Mouse (Mus musculus): Measurements from ENCODE around the gene Pbrm1.

Pbrm1 gene

DNA sequence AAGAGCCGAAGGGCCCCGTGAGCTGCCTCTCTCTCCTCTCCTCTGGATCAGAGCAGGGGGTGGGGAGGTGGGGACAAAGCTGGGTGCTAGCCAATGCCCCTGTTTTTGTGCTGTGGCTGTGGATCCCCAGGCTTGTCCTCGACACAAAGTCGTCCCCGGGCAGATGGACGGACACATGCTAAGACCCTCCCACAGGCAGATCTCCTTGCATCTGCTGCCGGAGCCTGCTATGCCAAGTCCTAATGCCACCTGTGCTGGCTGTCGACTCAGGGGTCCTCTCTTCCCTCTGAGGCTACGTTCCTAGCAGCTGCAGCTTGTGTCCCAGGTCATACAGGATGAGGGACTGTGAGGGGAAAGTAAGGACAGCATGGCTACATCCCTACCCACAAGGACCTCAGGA, 147.9 kb downstream of the Pbrm1 start:
- DNase-seq (ENCODE audit: low read depth, low spot score) = no peak

DNA sequence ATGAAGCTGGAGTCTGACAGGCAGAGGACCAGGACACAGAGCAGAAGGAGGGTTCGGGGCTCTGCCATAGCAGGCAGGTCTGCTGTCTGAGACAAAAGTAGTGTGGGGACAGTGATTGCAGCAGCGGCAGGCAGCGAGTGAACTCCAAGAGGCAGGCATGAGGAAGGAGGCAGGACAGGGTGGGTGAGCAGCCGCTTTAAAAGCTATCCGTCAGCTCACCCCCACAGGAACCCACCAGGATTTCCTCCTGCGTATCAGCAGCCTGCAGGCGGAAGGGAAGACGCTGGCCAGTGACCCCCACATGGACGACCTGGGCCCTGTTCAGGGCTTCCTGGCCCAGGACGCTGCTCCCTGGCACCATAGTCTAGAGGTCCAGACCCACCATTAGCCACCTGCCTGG, 149.5 kb downstream of the Pbrm1 start, which contains the start of gene Stab1:
Gene Stab1, minus strand, starts transcription at position 217 of the 400 bp plus-strand sequence.
- no peak for DNase-seq (ENCODE audit: low read depth, low spot score)

DNA sequence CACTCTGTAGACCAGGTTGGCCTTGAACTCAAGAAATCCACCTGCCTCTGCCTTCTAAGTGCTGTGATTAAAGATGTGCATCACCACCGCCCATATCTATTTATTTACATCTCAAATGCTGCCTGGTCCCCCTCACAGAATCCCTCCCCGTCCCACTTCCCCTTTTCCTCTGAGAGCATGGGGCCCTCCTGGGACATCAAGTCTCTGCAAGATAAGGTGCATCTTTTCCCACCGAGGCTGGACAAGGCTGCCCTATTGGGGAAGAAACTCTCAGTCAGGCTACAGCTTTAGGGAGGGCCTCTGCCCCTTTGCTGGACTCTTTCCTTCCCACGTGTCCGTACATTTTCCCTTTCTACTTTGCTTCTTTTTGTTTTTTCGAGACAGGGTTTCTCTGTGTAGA, 150.6 kb downstream of the Pbrm1 start:
- no peak for DNase-seq (ENCODE audit: low read depth, low spot score)

DNA sequence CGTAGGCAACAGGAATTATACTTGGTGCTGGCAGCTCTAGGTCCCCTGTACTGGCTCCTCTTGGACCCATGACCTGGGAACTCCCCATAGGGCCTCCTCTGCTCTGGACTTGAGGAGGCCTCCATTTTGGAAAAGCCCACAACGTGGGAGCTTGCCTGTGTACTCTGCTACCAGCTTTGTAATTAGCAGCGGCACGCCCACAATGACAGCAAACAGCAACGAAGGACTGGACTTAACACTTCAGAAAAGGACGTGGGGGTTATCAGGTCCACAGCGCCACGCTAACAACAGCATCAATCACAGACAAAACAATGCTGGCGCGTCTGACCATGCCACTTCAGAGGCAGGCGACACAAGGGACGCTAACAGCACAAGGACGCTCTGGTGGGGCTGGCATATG, 152.0 kb downstream of the Pbrm1 start:
- no peak for DNase-seq (ENCODE audit: low read depth, low spot score)
